Mouse (Mus musculus) thymus, postnatal 0 days (tissue): ENCODE measurements around the gene Rptor. TPM values are rescaled to one million over a fixed set of nuclear protein-coding genes. Genes with fewer than 3 reads are reported as not detected.

ENCODE experiments used
- DNase-seq: peaks from one replicate; pipeline ENCODE4 v3.0.0-alpha.2; 2015; ENCODE audit warnings: low spot score
- polyA plus RNA-seq: library from polyadenylated mRNA; unstranded; fragments of >200 nt; fragmentation: Nextera tagmentation; extraction: Ambion mirVana; gene quantifications from 2 replicates; pipeline ENCODE4 v1.2.1, GENCODE M21; 2015

The Rptor gene
- polyA plus RNA-seq, 1 experiment from 2014 or later, result 14.0 TPM

DNA sequence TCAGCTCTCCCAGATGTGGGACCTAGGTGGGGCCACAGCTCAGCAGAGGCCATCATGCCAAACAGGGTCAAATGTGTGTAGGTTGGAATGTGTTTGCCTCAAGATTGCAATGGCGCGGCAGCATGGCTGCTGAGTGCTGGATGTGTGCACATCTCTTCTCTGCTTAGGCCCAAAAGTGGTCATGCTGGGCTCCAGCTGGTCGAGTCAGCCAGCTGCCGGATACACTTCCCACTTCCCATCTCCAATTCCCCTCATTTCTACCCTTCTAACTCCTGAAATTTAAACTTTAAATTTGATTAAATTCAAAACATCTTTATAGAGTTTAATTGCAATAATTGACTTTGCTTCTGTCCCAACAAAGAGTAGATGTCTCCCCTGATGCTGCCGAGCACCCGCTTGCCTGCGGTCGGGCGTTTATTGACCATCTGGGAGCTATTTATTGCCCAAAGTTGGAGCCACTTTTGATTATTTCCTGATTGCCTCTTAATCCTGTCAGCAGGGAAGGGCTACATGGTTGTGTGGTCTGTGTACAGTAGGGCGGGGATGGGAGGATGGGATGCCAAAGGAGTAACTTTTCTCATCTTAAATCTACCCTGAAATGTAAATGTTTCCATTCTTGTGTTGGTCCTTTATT, 206.1 kb downstream of the Rptor start:
- DNase-seq, result no peak

DNA sequence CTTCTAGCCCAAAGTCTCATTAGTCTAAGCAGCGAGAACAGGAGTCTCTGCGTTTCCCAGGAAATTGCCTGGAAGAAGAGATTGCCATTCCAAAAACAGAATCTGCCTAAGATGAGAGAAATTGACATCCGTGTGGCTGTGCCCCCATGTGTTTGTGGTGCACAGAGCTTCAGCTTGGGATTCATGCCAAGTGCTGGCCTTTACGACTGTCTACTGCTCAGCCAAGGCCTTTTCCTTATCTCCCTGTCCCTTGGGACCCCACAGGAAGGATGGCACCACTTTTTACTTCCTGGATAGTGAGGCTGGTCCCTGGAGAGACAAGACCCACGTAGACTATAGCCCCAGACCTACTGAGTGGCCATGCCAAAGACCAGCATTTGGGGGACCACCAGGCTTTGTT, 206.6 kb downstream of the Rptor start:
- no peak for DNase-seq

DNA sequence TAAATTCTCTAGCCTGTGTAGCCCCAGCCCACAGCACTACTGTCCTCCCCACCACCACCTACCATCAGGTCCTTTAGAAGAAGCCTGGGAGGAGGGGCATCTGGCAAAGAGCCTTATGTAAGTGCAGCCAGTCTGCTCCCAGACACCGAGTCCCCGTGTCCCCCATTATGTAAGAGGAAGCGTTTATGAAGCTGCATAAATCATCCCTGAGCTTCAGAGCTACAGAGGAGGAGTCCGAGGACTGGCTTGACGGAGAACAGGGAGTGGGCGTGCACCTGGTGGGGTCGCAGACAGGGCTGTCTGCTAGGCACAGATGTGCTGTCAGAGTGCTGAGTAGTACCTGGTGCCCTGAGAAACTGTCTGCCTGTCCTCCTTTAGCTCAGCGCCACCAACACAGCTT, 208.3 kb downstream of the Rptor start:
- peak; percentile 48 for DNase-seq

DNA sequence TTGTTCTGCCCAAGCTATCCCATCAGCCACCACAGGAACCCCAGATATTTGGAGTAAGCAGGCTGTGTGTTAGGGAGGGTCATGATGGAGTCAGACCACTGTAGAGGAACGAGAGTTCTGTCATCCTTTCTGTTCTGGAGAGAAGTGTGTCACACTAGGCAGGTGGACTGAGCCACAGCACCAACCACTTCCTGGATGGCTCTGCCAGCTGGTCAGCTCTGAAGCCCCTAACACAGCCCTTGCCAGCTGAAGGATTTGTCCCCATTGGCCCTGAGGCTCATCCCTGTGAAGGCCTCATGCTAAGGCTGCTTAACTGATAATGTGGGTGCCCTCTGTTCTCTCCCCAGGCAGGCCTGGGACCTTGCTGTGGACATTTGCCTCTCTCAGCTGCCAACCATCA, 208.9 kb downstream of the Rptor start:
- DNase-seq, result no peak

DNA sequence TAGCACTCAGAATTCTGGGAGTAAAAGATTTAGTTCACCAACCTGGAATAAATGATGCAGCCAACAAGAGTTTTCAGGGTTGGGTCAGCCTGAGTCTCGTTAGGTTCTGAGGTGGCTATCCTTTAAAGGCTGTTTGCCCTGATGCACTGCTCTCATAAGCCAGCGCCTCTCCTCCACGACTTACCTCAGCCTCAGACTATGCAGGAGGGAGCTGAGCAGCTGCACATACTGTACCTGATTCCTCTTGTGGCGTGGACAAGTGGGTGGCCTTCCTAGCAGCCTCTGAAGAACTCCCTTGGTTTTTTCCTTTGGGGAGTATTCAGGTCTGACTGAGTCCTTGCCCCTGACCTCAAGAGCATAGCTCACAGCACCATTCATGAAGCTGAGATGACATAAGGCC, 209.4 kb downstream of the Rptor start:
- no peak for DNase-seq

DNA sequence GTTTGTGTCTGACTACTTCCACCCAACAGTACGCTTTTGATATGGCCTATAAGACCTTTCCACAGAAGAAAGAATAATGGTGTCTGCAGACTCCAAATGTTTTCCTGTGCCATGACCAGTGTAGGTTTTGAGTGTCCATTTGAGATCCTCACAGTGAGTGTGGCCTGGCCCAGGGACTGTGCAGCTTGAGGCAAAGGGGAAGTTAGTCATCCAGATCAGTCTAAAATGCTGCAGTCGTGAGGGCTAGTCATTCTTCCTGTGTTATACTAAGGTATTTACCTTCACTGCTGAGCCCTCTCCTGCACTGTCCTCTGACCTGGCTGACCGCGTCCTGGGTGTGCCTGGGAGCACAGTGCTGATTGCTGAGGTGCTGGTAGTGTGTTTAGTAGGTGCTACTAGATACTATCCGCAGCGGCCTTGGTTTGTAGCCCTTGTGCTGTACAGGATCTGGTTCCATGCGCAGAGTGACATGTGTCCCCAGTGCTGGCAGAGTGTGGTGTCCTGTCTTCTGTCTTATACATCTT, 211.4 kb downstream of the Rptor start:
- no peak for DNase-seq

DNA sequence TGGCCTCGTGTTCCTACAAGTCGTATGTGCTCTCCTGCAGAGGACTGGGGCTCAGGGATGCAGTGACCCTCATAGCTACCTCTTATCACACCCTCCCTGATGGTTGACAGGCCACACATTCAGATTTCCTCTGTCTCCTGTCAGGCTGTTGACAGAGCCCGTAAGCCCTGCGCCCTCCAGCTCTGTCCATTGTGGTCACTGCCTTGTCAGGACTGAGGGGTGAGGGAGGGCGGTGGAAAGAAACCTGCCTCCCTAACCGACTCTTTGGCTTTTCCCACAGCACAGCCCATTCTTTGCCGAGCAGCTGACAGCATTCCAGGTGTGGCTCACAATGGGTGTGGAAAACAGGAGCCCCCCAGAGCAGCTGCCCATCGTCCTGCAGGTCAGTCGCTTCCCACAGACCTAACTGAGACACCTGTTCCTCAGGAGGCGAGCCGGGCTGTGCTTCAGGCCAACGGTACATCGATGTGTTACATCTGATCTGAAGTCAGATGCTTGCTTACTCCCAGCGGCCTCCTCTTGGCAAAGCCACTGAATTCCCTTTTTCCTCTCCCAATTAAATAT, 214.2 kb downstream of the Rptor start:
- DNase-seq, result no peak

DNA sequence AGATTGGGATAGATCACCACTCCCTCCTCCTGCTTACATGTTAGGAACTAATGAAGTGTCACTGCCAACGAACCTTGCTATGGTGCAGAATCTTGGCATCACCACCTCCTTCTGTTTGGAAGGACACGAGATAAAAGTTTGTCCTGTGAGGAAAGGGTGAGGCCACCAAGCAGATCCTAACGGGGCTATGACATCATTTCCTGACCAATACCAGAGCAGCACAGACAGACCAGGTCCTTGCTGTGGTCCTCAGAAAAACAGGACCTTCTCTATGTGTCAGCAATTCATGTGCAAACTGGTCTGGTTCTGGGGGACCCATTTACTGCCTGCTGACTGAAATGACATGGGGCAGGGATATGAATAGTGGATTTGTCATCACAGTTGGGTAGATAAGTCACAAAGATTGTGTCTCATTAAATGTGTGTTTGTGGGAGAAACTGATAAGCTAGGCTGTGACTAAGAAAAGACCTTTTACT, 214.7 kb downstream of the Rptor start:
- DNase-seq, result no peak

DNA sequence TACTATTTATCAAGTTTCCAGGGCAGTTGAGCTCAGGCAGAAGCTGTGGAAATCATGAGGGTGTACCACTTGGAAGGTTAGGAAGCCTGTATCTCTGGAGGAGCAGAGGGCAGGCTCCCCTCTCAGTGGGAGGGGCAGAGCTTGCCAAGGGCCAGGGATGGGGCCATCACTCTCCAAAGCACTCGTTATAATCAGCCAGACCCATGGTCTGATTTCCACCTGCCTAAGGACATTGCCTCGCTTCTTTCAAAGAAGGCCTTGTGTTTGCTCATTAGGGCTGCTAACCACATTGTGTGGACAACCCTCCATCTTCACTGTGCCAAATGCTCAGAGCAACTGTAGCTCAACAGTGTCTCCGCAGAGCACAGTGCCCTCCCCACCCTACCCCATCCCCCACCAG, 215.2 kb downstream of the Rptor start:
- DNase-seq, result no peak

DNA sequence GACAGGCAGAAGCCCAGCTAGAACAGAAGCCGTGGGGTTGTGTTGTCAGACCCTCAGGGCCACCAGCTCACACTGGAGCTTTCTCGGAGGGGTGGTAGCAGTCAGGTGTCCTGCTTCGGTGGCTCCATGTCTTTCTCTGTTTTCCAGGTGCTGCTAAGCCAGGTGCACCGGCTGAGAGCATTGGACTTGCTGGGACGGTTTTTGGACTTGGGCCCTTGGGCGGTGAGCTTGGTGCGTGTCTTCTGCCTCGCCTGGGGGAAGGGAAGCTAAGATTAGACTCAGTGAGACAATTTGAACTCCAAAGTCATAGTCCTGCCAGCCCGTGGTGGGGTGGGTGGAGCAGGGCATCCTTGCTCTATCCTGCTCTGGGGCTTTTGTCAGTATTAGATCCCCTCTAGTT, 218.8 kb downstream of the Rptor start:
- no peak for DNase-seq

DNA sequence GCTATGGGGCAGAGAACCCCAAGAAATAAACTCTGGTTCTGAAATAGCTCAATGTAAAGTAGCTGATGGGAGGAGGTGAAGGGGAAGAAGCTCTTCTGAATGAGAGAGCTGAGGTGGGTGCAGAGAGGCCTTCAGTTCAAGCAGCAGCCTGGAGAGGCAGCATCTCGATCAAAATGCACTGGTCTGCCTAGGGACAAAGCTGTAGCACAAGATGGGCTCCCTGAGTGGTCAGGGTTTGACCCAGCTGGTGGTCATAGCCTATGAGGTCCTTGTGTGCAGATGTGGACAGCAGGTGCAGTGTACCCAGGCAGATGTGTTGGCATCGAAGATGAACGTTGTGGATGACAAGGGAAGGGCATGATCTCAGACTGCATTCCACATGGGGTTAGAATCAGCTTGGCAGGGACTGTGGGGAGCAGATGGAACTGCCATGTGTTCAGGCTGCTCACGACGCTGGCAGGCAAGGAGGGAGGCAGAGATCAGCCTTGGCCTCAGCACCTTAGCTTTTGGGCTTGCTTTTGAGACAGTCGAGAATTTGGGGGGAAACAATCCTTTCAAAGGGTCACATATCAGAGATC, 221.5 kb downstream of the Rptor start:
- DNase-seq, result no peak

DNA sequence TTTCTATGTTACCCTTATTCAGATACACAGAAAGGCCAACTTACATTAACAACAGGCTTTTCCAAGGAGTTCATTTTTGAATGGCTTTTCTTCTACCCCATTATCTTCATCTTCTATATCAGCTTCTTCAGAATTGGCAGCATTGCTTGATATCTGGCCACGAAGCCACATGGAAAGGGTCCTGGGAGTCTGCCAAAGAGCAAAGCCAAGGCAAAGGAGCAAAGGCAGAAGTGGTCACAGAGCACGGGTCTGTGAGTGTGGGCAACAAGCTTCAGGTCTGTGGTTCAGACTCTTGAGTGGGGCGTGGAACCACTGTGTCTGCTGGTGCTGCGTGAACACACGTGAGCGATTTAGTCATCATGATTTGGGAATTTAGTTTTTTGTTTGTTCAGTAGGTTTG, 223.1 kb downstream of the Rptor start:
- no peak for DNase-seq

DNA sequence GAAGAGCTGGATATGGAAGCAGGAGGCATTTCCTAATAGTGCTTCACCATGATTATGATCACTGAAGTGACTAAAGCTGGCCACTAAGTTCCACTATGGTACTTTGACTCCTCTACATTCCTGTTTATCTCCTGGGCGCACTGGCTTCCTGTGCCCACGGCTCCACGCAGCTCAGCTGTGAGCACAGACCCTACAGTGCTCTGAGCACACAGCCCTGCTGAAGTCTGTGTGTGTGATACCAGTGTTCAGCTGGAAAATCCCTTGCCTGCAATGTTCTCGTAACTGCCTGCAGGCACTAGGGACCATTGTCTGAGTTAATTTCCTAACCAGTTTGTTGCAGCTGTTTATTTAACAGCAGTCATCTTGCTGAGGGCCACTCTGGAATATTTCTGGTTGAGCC, 223.5 kb downstream of the Rptor start:
- no peak for DNase-seq

DNA sequence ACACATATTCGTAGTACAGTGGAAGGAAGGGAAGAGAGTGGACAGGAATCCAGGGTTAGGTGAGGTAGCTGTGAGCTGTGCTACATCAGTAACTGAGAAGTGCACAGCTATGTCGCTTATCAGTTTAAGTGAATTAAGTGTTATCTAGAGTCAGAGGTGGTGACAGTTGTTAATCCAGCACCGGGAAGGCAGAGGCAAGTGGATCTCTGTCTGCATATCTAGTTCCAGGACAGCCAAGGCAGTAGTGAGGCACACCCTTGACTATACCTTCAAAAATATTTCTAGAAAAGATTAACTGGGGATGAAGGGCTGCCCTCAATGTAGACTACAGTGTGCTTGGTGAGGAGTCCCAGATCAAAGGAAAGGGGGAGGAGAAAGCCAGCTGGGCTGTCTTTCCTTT, 226.4 kb downstream of the Rptor start:
- no peak for DNase-seq

DNA sequence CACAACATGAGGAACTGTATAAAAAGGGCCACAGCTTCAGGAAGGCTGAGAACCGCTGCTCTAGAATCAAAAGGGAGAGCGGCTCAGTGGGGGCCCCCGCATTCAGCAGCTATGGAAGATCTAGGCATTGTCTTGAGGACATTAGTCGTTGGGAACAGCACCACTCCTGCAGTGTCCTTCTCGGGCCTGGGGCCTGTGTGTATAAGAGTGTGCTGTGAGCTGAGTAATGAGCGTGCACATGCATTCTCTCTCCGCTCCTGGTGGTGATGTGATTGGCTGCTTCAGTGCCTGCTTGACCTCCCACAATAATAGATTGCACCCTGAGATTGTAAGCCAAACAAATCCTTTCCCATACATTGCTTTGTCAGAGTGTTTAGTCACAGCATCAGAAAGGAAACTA, 229.0 kb downstream of the Rptor start:
- DNase-seq, result no peak

DNA sequence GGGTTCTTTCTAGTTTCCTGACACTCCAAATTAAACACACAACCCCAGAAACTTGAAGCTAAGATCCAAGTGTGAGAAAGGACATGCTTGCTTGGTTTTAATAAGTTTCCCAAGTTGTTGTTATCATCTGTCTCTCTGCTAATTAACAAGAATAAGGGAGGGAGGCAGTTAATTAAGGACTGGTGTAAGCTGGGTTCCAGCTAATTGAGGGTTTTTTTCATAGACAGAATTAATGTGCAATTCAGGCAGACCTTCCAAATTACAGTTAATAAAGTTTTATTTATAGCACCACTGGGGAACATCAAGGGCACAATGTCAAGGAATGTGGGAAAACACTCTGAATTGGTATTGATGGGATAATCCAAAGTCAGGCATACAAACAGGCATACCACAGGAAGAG, 230.6 kb downstream of the Rptor start:
- no peak for DNase-seq

DNA sequence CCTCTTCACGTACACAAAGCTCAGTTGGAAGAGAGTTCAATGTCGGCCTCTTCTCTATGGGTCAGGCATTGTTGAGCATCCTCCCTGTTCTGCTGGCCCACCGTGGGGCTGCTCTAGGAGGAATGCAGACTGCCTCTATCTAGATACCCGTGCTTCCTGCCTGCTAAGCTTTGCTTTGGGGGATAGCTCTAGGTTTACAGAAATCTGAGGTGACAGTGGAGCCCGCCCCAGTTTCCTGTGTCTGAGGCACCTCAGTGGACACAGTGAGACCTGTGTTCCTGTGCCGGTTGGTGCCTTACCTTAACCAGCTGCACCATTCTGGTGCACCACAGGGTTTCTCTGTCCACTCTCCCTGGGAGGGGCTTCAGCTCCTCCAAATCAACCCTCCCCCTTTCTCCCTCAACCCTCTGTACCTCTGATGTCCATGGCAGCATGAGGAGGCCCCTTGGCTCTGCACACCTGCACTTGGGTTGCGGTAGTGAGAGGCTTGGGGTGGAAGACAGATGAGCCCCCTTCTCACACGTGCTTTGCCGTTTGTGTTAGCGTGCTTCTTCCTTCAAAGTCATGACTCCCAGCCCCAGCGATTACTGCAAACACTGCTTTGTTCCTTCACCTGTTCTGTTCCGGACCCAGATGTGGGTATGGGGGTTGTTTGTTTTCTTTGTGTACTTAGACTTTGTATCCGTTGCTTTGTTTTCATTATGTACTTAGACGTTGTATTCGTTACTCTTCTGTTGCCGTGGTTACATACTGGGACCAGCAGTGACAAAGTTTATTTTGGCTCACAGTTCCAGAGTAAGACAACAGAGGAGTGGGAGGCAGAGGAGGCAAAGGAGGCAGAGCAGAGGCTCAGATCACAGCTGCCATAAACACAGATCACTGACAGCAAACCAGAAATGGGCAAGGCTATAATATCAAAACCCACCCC, 231.4 kb downstream of the Rptor start:
- DNase-seq, result peak; percentile 92

DNA sequence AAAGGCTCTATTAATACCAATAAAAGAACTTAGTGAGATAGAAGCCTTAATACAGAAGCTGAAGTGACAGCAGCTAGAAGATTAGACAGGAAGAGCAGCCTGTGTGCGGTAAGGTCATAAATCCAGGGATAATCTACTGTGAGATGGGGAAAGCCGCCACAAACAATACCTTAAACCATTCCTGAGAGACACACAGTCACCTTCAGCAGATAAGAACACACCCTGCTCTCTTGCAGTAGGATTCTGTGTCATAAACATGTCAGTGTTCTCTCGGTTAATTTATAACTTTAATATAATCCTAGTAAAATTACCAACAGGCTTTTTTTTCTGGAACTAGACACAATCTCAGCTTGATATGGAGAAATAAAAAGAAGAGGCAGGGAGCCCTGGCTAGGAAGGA, 233.6 kb downstream of the Rptor start:
- DNase-seq, result no peak

DNA sequence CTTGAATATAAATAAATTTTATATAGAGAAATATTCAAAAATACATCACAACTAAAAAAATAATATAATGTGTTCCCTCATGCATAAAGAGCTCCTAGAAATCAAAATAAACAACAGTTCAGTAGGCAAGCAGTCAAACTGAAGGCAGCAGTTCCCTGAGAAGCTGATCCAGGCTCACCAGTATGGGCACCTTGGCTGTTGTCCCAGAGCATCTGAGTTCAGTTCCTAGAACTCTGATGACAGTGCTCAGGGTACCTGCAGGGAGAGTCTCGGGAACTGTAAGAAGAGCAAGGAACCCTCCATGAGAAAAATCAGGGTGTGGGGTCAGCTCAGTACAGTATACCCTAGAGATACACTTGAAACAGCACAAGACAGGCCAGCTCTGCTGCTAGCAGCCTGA, 235.1 kb downstream of the Rptor start:
- DNase-seq, result no peak

DNA sequence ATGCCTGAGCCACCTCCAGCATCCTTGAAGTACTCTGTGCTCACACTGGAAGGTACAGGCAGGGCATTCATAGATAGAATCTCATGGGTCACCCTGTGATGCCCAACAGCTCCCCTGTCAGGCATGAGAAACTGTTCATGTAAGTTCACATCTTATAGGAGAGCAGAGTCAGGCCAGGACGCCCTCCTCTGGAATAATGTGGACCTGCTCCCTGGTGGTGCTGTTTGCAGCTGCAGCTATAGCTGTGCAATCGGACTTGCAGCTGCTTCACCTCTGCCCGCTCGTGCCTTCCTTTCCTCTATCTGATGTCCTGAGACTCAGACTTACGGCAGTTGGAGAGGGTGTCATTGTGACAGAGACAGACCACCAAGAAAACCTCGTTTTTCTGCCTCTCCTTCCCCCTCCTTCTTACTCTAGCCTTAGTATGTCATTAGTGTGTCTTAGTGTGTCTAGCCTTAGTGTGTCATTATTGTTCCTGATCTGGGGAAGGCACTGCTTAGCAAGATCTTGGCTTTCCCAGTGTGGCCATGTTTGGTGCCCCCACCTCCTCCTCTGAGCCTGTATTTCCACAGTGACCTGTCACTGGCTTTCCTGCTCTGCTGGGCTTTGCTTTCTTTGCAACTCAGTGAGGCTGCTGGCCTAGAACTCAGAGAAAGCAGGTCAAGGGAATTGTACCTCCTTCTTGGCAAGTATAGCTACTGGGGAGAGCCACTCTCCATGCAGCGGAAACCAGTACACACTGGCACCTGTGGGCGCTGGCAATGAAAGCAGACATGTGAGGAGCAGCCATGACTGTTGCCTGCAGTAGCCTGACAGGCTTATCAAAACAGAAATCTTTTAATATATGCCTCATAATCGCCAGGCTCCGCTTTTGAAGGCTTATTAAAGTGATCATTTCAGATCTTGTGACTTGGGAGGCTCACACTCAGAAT, 237.0 kb downstream of the Rptor start:
- DNase-seq, result peak; percentile 69

DNA sequence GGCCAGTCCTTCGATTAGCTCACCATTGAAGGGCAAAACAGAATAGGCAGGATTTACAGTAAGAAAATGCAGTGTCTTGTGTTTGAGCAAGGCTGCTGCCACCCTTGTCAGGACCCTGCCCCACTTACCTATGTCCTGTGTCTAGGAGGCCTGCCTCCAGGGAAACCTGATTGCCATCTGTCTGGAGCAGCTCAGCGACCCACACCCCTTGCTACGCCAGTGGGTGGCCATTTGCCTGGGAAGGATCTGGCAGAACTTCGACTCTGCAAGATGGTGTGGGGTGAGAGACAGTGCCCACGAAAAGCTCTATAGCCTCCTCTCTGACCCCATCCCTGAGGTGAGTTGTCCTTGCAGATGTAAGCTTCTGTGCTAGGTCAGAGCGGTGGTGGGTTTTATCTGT, 243.9 kb downstream of the Rptor start:
- peak; percentile 1 for DNase-seq
